Mouse (Mus musculus): ENCODE measurements around the gene Rnf41. TPM values are rescaled to one million over a fixed set of nuclear protein-coding genes. Genes with fewer than 3 reads are reported as not detected.

Gene Rnf41
- total RNA-seq (2021): 10 to 100 TPM; 69.5 to 71.8 TPM
- long read RNA-seq, experiment 1, transcript Rnf41-201 (7 exons, 3,144 nt): major isoform, 5 of 22 reads
- long read RNA-seq, experiment 1, partial matches to known transcripts: 1 of 22 reads
- long read RNA-seq, experiment 1, other reads (novel, unspliced or antisense): 12 of 22 reads
- long read RNA-seq, experiment 2, transcript Rnf41-201 (7 exons, 3,144 nt): major isoform, 13 of 45 reads
- long read RNA-seq, experiment 2, partial matches to known transcripts: 24 of 45 reads
- long read RNA-seq, experiment 2, other reads (novel, unspliced or antisense): 5 of 45 reads

DNA sequence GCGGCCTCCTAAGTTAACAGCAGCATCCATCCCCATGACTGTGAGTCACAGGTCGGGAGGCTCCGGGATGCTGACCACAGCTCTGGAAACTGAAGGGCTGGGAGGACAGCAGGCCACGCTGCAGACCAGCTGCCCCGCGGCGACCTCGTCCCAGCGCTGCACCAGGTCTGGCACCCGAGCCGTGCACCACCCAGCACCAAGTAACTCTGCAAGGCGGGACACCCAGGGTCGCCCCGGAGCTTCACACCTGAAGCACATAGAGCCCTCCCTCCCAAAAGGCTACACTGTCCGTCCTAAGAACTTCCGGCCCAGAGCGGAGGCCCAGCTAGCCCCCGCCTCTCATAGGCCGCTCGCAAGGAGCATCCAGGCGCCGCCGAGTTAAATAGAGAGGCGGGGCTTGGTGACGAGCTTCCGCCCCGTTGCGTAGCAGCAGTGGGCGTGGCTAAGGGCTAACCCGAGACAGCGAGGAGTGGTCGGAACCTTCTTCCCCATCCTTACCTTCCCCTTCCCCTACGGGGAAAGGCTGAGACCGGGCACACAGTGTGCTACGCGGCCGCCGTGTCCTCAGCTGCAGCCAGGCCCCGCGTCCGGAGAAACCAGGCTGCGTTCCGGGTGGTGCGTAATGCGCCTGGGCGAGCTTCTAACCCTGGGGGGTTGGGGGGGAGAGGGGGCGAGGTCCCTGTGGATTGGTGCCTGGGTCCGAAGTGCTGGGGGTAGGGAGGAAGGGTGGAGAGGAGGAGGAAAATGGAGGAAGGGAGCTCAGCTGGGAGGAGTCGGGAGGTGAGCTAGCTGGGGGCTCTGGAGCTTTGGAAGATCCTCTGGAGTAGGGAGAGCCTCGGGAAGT lies at the start of gene Rnf41, which contains the start of gene Nabp2:
TSS of gene Rnf41 (plus strand) at position 447 of the 844 bp plus-strand sequence.
TSS of gene Nabp2 (minus strand) at position 282 of the 844 bp plus-strand sequence.
- Histone ChIP-seq H3K4me3 (peak within 1 kb of the TSS; percentile 93), H3K27ac (peak within 1 kb of the TSS; percentile 96)
- TF ChIP-seq CTCF (conservative IDR thresholded peaks at IDR 0.05): 0 out of 2 replicates have a peak, but pooled peaks have one; percentile 2
- peak; percentile 95 to 96 for DNase-seq (ENCODE audit: low spot score in 2 of 2)

DNA sequence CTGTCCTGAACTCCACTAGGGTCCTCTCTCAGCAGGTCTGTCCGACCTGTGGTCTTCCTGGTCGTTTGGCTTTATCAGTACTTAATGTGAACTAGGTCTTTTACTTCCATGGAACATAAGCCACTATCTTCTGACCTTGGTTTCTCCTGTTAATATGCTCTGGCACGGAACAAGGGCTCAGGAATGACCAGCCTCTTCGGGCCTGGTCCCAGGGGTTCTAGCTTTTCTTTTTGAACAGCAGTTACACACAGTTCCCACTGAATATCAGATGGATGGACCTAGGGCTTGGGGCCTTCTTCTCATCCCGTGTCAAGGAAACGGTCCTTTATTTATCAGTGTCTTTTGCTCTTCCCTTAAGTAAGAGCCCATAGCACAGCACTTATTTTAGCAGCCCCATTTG lies 49.6 kb upstream of the Rnf41 start:
- TF ChIP-seq CTCF (conservative IDR thresholded peaks at IDR 0.05): no peak
- Histone ChIP-seq H3K4me3 (no peak overlapping the region), H3K27ac (no peak overlapping the region)
- DNase-seq (ENCODE audit: low spot score in 2 of 2): no peak

DNA sequence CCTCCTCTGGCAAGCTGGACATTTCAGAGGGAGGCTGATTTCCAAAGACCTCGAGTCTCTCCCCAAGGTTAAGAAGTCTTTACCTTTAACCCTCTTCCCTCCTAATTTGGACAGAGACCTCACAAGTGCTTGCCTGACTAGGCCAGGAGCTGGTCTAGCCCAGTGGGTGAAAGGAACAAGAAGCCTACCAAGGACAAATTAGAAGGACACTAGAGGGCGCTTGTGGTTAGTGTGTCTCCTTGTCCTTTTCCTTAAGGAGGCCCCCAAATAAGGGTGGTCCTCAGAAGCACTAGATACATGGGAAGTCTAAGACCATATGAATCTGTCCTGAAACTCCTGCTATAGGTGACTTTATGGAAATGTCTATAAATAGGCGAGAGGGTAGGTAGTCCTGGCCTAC lies 48.9 kb upstream of the Rnf41 start:
- no peak for DNase-seq (ENCODE audit: low spot score in 2 of 2)
- peak; percentile 78 for TF ChIP-seq CTCF (conservative IDR thresholded peaks at IDR 0.05)
- Histone ChIP-seq H3K27ac (no peak overlapping the region), H3K4me3 (no peak overlapping the region)

DNA sequence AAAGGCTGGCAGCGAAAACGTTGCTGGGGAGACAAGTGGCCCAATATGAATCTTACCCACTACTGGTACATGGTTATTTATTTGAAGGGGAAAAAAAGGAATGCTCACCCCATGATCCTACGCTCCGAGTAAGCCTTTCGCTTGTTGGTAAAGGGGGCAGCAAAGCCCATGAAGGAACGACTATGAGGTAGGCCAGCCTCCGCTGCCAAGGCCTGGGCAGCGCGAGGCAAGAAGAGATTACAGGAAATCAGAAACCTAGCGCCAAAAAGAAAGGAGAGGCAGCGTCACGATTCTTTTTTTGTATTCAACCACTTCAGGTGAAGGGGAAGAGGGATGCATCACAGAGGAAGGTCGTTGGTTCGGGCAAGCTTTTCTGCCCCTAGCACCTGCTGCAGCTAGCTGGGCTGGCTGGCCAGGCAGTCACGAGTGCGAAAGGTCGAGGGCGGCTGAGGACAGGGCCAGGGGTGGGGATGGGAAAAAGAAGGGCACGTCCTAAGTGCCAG lies 43.5 kb upstream of the Rnf41 start:
- TF ChIP-seq CTCF (conservative IDR thresholded peaks at IDR 0.05): no peak
- peak overlapping the region; percentile 92 for H3K27ac ChIP-seq
- H3K4me3 ChIP-seq: peak overlapping the region; percentile 81
- DNase-seq (ENCODE audit: low spot score in 2 of 2): no peak

DNA sequence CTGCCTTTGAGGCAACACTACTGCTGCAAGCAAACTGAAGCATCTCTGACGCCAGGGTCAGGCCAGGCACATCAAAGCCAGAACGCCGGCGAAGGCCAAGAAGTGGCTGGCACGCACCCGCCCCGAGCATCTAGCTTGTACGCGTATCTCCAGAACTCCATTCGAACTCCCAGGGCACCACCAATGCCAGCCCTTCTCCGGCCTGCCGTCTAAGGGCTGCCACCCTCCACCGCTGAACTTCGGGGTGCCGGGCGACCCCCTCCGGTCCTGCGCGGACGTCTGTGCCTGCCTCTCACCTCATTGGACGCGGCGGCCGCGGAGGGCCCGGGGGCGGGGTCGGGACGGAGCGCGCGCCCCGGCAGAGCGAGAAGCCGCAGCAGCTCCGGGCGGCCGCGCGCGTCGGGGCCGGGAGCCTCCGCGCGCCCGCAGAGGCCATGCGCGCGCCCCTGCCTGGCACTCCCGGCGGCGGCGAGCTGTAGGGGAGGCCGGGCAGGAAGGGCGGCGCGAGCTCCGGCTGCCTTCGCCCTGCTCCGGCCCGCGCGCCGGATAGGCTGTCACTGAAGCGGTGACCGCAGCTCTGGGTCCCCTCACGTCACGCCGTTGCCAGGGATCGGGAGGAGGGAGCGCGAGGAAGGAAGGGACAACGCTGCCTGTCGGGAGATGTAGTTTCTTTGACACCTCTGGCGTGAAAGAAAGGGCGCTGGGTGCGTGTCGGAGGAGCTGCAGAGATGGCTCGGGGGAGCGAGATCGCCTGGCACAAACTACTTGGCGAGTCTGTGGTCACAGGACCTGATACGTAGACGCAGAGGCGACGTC lies 42.8 kb upstream of the Rnf41 start, which contains the start of gene Coq10a:
TSS of gene Coq10a (minus strand) at position 596 of the 816 bp plus-strand sequence.
- peak within 1 kb of the TSS; percentile 81 for H3K4me3 ChIP-seq
- peak; percentile 91 to 95 for DNase-seq (ENCODE audit: low spot score in 2 of 2)
- H3K27ac ChIP-seq: peak within 1 kb of the TSS; percentile 92
- no peak for TF ChIP-seq CTCF (conservative IDR thresholded peaks at IDR 0.05)

DNA sequence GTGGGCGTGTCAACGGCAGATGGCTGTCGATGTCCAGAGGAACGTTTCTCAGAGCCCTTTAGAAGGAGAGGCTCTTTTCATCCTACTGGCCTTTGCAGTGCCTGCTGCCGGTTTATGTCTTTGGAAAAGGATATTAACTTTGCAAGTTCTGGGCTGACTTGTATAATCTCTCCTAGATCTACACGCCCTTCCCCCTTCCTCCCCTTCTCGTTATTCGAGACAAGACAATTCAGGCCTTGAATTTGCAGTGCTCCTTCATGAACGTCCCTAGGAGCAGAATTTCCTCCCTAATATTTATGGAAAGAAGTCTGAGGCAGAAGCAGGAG lies 42.3 kb upstream of the Rnf41 start:
- 0 out of 2 replicates have a peak, but pooled peaks have one; percentile 9 for TF ChIP-seq CTCF (conservative IDR thresholded peaks at IDR 0.05)
- no peak for DNase-seq (ENCODE audit: low spot score in 2 of 2)
- peak overlapping the region; percentile 92 for H3K27ac ChIP-seq
- peak overlapping the region; percentile 81 for H3K4me3 ChIP-seq

DNA sequence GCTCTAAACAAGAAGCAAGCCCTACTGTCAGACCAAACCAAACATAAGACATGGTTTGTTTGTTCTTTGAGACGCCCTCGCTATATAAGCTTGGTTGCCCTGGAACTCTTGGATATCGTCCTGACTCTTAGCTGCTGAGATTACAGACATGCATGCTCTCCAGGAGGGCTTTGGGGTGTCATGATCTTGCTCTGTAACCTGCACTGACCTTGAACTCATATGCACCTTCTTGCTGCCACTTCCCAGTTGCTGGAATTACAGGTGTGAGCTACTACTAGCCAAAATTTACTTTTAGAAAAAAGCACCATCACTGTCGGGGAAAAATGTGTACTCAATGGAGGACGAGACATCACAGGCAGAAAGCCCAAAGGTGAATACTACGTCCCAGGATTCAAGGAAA lies 41.9 kb upstream of the Rnf41 start:
- no peak for TF ChIP-seq CTCF (conservative IDR thresholded peaks at IDR 0.05)
- DNase-seq (ENCODE audit: low spot score in 2 of 2): no peak
- H3K4me3 ChIP-seq: peak overlapping the region; percentile 81
- H3K27ac ChIP-seq: peak overlapping the region; percentile 92

DNA sequence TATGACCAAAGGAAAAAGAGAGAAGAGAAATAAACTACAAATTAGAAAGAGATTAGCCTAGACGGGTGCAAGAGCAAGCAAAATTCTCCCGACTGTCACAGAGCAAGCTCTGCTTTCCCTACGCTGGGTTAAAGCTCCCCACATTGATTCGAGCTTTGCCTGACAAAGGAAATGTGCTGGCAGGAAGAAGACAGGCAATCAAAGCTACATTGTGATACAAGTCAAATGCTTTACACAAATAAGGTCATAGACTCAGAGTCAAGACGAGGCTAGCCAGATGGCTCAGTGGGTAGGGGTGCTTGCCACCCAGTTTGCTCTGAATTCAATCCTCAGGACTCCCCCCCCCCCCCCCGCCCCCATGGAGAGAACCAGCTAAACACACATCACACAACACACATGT lies 41.4 kb upstream of the Rnf41 start:
- no peak for TF ChIP-seq CTCF (conservative IDR thresholded peaks at IDR 0.05)
- Histone ChIP-seq H3K27ac (peak overlapping the region; percentile 92; the same call in 1 of the 2 replicates), H3K4me3 (no peak overlapping the region)
- DNase-seq (ENCODE audit: low spot score in 2 of 2): no peak

DNA sequence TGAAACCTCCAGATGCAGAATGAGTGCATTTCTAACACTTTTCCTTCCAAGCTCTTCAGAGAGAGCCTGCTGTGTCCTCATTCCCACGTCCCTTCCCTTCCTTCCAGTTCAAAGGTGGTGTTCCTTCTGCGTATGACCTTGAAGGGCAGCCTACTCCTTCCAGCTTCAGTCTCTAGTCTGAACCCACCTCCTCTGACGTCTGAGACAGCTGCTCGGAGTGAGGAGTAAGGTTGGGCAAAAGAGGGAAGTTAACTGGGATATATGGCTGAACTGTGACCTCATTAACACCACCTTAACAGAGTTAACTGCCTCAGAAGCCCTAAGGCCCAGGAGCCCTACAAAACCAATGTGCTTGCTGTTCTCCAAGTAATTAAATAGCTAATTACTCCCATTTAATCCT lies 40.9 kb upstream of the Rnf41 start:
- Histone ChIP-seq H3K27ac (no peak overlapping the region), H3K4me3 (no peak overlapping the region)
- no peak for DNase-seq (ENCODE audit: low spot score in 2 of 2)
- TF ChIP-seq CTCF (conservative IDR thresholded peaks at IDR 0.05): no peak

DNA sequence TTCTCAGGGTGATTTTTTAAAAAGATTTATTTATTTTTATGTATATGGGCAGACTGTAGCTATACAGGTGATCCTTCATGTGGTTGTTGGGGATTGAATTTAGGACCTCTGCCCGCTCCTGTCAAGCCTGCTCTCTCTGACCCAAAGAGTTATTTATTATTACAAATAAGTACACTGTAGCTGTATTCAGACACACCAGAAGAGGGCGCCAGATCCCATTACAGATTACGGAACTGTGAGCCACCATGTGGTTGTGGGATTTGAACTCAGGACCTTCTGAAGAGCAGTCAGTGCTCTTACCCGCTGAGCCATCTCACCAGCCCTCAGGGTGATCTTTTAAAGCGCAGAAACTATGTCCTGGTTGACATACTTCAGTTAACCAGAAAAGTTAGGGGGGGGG lies 39.3 kb upstream of the Rnf41 start:
- DNase-seq (ENCODE audit: low spot score in 2 of 2): no peak
- TF ChIP-seq CTCF (conservative IDR thresholded peaks at IDR 0.05): peak; percentile 59
- H3K27ac ChIP-seq: no peak overlapping the region
- H3K4me3 ChIP-seq: no peak overlapping the region

DNA sequence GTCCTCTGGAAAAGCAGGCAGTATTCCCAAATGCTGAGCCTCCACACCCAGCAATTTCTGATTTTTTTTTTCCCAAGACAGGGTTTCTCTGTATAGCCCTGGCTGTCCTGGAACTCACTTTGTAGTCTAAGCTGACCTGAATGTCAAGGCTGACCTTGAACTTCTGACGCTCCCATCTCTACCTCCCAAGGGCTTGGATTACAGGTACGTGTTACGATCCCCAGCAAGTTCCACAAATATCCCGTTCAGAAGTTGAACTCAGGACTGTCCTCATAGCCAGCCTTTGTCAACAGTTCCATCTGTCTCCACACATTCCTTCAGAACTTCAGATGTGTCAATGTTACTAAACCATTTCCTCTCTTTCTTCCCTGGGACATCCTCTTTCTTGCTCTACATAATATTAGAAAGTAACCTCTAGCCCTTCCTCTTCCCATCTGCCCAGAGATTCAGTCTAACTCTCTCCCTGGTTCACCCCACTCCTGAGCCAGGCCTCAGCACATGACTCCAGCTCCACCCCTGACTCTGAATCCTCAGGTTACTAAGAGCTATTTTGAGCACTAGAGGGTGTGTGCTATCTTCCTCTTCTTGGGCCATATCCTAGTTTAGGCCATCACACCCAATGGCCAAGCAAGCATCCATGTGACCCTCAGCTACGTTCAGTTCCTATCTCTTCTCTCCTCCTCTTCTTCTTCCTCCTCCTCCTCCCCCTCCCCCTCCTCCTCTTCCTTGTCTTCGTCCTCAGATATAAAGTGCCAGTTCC lies 38.3 kb upstream of the Rnf41 start:
- TF ChIP-seq CTCF (conservative IDR thresholded peaks at IDR 0.05): no peak
- H3K27ac ChIP-seq: no peak overlapping the region
- no peak overlapping the region for H3K4me3 ChIP-seq
- no peak for DNase-seq (ENCODE audit: low spot score in 2 of 2)

DNA sequence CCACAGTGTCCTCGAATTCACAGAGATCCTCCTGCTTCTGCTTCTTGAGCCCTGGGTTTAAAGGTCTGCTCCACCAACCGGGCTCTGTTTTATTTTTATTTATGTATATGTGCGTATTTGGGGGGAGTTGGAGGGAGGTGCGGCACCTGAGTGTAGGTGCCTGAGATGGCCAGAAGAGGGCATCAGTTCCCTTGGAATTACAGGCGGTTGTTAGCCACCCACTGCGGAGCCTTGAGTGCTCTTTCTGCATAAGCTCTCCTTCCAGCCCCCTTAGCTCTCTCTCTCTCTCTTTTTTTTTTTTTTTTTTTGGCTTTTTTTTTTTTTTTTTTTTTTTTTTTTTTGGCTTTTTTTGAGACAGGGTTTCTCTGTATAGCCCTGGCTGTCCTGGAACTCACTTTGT lies 37.1 kb upstream of the Rnf41 start:
- peak; percentile 58 for TF ChIP-seq CTCF (conservative IDR thresholded peaks at IDR 0.05)
- DNase-seq (ENCODE audit: low spot score in 2 of 2): no peak
- no peak overlapping the region for H3K27ac ChIP-seq
- no peak overlapping the region for H3K4me3 ChIP-seq
